Mouse (Mus musculus) cerebellum, adult 11-12 months (tissue): ENCODE measurements around the gene Hoxb8.

ENCODE experiments used
- DNase-seq: peaks from one replicate; pipeline ENCODE4 v3.0.0; 2022

Hoxb8 gene

DNA sequence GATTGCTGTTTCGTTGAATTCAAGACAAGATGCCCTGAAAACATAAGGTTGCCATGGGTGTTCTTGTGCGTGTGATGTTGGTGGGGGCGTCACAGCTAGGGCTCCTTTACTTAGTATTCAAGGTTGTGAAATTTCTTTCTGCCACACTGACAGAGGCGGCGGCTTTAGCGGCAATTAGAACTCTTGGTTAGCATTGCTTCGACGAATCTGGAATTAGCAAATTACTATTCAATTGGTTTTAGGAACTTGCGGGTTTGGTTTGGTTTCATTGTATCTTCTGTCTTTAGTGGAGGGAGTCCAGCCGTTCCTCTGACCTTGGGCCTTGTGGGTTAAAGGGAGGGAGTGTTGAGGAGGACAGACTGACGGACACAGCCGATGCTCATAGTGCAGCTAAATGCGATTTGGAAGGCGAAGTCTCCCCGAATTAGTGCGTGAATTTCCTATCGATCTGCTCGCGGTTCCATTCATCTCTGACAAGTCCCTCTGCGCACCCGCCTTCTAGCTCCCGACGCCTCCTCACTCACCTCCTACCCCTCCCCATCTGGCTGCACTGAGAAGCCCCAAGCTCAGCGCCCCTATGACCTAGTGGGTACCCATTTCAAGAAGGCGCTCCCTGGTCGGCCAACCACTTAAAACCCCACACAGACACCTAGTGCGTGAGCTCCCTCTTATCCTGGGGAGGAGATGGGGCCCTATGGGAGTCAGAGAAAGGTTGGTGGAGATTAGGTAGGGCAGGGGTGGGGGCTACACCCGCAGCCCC lies 36.1 kb downstream of the Hoxb8 start, which contains the start of gene Hoxb4:
Gene Hoxb4, plus strand, starts transcription at position 660 of the 760 bp plus-strand sequence.
- no peak for DNase-seq

DNA sequence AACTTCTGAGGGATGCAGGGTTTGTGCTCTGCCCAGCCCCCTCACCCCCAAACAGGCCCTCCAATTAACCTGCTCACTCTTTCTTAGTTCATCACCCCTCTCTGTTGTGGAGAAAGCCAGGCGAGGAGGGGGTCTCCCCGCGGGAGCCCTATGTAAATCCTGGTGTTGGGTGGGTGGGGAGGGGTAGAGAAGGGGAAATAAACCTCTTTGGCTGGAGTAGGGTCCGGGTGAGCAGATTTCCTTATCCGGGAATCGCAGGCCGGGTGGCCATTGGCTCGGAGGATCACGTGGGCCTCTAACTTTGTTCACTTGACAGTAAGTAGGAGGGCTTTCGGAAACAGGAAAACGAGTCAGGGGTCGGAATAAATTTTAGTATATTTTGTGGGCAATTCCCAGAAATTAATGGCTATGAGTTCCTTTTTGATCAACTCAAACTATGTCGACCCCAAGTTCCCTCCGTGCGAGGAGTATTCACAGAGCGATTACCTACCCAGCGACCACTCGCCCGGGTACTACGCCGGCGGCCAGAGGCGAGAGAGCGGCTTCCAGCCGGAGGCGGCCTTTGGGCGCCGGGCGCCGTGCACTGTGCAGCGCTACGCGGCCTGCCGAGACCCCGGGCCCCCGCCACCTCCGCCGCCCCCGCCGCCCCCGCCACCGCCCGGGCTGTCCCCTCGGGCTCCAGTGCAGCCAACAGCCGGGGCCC lies 36.8 kb downstream of the Hoxb8 start:
- no peak for DNase-seq

DNA sequence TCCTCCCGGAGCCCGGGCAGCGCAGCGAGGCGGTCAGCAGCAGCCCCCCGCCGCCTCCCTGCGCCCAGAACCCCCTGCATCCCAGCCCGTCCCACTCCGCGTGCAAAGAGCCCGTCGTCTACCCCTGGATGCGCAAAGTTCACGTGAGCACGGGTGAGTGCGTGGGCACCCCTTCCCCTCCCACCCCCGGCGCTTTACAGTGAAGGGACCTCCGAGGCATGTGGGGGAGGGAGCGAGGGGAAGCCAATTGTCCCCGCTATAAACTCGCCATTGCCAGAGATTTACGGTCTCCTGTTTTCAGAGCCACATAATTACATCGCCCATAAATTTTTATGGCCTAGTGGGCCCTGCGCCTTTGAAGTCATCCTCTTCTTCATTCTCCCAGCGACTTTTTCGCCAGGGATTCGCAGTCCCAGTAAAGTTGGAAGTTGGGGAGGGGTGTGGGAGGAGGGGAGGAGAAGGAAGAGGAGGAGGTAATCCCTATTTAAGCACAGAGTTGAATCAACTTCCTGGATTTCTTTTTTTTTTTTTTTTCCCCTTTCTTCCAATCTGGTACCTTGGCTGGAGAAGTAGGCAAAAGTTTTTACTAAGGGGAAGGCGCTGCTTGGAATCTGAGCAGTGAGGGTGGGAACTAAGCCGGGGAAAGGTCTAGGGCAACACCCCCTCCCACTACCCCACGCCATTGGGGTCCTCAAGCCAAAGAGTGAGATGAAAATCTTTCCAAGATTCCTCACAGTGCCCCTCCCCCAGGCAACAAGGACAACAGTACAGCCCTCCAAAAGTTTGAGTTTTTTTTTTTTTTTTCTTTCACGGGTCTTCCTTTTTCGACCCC lies 37.6 kb downstream of the Hoxb8 start:
- no peak for DNase-seq

DNA sequence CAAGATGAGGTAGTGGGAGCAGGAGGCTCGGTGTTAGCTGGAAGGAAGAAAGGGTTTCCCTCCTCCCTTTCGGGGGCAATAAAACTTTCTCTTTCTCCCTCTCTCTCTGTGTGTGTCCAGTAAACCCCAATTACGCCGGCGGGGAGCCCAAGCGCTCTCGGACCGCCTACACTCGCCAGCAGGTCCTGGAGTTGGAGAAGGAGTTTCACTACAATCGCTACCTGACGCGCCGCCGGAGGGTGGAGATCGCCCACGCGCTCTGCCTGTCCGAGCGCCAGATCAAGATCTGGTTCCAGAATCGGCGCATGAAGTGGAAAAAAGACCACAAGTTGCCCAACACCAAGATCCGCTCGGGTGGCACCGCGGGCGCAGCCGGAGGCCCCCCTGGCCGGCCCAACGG lies 38.2 kb downstream of the Hoxb8 start:
- no peak for DNase-seq

DNA sequence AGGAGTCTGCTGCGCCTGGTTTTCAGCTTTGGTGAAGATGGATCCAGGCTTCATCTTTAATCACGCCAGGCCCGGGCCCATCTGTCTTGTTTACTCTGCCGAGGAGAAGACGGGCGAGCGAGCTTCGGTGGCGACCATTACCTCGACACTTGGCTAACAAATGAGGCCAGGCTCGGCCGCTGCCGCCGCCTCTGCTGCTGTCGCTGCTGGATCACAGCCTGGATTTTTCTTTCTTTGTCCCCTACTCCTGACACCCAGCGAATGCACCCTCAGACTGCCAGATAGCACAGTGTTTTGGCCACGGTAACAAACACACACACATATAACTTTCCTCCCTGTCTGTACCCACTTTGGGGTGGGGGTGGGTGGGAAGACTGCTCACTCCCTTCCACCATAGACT lies 39.0 kb downstream of the Hoxb8 start:
- DNase-seq, result no peak

DNA sequence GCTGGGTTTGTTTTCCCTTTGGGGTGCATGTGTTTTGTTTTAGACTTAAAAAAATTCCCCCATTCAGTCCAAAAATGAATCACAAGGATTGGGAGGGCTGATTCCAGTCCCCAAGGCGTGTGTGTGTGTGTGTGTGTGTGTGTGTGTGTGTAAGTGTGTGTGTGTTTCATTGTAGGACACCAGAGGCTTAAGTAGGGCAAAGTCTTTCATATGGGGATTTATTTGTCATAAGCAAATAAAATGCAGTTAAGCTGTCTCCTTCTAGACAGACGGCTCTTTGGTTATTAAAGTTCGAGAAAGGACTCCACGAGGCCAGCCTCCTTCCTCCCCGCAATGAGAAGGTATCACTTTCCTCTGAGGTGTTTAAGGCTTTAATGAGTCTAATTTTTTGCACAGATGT lies 40.1 kb downstream of the Hoxb8 start:
- no peak for DNase-seq

DNA sequence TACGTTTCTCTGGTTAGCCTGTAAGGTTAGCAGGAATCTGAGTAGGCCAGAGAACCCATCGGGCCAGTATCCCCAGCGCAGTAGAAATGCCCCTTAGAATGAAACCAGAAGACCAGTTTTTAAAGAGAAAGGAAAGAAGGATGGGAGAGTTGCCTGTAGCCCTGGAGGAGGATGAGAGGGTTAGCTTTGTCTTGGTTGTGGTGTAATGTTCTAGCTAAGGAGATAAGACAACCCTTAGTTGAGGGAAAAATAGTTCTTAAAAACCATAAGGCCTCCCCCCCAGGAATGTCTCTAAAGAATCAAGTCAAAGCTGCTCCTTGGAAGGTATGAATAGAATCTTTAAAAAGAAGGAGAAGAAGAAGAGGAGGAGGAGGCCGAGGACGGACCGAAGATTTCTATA lies 41.0 kb downstream of the Hoxb8 start:
- no peak for DNase-seq

DNA sequence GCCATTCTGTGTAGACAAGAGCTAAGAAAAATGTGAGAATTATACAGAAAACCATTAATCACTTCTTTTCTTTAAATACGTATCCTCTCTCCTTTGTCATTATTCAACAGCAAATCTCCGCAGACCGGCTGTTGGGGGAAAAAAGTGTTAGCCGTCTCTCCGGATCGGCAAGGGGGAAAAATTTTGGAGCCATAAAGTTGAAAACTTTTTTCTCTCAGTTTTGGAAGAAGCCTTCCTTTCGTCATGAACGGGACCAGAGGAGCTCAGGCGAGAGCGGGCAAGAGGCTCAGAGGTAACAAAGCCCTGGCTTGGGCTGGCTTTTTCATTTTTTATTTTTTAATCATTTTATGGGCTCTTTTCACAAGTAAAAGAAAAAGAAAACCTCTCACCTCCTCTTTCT lies 41.4 kb downstream of the Hoxb8 start, which contains the start of gene Hoxb3:
Gene Hoxb3, plus strand, starts transcription at position 173 of the 400 bp plus-strand sequence.
- DNase-seq, result no peak

DNA sequence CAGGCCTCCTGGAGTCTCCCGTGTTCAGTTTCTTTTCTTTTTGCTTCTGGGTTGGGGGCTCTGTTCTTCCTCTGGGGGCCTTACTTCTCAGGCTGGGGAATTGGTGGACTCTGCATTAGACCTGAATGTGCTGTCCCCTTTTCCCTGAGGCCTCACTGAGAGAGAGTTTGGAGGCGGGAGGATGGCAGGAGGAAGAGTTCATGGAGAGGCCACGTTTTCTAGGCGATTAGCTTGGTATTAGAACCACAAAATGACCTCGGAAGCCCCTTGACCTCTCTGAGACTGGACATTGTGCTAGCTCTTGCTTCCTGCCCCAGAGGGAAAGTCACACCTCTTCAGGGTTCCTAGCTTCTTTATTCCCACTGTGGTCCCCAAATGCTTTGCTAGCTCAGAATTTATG lies 42.4 kb downstream of the Hoxb8 start:
- no peak for DNase-seq

DNA sequence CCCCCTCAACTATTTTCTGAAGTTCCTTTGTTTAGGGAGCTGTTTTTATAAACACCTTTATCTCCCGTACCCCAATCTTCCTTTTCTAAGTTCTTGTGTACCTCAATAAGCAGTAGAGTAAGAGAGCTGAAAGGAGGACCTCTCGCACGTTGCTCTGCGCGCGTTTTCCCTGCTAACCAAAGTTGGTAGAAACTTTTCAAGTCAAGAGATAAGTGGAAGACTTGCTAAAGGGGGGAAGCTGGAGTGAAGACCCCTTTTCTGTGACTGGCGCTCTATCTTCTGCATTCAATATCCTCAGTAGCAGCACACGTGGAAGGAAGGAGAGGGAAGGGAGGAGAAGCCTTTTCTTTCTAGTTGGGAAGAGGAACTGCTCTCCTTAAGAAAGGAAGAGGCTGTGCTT lies 43.3 kb downstream of the Hoxb8 start:
- no peak for DNase-seq

DNA sequence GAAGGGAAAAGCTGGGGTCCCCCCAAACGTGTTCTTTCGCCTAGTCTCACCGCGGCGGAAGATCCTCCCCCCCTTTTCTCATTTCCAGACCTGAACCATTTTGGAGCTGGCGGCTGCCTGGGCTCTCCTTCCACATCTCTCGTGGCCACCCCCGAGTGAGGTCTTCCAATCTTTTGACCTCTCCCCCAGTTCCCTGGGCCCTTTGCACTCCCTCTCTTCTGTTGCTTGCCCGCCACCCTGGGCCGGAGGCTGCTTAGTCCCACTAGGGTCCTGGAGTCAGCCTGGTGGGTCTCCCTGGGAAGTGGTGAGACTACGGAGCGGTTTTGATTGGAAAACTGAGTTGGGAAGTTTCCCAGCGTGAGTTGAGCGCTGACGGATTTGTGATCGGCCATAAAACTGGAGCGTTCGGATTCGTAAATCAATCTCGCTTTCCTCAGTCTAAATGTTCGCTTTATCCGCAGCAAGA lies 44.1 kb downstream of the Hoxb8 start:
- no peak for DNase-seq

DNA sequence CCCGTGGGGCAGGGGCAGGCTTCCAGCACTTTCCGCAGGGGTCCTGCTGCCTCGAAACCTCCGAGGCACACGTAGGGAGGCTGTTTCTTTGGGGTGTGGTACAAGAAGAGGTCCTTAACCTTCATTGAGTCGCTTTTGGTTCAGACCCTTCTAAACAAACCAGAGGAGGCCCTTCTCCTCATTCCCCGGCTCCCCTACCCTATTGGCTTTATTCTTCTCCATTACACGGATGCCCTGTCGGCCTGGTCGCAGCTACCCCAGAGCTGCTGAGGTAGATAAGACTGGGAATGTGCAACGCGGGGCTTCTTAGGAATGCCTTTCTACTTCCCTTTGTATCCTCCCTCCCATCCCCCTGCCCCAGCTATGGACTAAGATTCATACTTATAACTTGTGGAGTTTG lies 45.0 kb downstream of the Hoxb8 start:
- no peak for DNase-seq

DNA sequence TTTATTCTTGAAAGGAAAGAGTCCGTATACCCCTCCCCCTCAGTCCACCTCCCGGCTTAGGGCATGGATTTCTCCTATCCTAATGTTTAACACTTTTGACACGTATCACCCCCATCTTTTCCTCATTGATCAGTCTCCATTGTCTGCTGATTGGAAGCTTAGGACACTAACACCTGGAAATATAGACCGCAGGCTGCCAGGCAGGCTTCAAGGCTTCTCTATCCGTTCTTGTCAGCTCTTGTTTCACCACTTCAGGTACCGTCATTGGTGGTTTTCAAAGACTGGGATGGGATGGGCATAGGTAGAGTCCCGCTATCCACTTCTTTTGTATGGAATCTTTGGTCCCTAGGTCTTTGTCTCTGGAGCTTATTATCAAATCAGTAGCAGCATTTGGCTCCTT lies 45.4 kb downstream of the Hoxb8 start:
- DNase-seq, result no peak

DNA sequence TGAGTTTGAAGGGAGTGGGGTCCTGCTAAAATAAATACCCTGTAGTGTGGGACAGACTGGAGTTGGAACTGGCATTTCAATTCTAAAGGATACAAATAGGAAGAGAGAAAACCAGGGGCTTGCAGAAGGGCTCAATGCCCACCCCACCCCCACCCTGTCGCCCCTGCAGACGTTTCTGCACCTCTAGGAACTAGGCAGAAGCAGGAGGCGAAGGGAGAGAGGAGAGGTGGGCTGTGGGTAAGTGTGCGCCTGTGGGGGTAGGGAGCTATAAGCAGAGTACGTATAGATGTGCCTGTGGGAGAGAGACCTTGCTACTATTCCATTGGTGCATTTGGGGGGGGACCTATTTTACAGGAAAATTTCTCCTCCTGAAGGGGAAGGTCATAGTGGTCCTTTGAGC lies 46.0 kb downstream of the Hoxb8 start:
- DNase-seq, result no peak

DNA sequence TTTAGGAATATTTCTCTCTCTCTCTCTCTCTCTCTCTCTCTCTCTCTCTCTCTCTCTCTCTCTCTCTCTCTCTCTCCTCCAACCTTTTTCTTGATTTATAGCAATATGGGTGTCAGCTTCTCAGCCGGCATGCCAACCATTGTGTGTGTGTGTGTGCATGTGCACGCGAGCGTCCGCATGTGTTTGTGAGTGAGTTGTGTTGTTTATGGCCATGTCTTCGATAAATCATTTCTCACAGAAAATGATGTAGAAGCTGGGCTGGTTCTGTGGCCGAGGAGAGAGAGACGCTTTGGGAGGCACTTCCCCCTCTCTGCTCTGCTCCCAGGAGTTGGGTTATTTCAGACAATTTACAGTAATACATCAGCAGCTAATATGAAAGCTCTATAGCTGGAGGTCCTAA lies 46.9 kb downstream of the Hoxb8 start:
- no peak for DNase-seq

DNA sequence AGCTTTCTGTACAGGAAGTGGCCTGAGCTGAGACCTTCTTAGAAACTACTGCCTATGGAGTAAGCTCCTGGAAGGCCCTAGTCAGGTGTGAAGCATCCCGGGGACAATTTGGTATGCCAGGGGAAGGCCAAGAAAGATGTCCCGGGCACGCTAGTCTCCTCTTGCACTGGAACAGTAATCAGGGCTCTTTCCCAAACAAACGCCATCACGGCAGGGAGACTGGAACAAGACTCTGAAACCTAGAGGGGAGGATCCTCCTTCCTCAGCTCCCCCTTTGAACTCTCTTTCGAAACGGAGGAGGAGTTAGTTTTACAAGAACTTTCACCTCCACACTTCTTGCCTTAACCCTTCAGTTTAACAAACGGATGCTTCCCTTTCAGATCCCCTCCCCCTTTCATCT lies 50.4 kb downstream of the Hoxb8 start:
- DNase-seq, result no peak

DNA sequence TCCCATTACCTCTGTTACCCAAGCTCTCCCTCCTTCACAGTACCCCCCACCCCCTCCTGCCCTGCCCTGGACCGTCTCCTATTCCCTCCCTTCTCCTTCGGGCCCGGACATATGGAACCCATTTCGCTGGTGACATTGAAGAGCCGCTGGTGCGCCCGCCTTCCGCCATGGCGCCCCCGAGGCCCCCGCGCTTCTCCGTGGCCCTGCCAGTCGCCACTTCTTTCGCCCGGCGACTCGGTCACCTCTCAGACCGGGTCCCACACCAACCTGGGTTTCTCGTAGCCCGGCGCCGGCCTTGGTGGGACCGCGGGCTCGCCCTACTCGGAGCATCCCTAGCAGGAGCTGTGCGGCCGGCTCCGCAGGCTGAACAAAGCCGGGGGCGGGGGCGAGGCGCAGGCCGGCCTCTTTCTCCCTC lies 50.9 kb downstream of the Hoxb8 start:
- DNase-seq, result no peak

DNA sequence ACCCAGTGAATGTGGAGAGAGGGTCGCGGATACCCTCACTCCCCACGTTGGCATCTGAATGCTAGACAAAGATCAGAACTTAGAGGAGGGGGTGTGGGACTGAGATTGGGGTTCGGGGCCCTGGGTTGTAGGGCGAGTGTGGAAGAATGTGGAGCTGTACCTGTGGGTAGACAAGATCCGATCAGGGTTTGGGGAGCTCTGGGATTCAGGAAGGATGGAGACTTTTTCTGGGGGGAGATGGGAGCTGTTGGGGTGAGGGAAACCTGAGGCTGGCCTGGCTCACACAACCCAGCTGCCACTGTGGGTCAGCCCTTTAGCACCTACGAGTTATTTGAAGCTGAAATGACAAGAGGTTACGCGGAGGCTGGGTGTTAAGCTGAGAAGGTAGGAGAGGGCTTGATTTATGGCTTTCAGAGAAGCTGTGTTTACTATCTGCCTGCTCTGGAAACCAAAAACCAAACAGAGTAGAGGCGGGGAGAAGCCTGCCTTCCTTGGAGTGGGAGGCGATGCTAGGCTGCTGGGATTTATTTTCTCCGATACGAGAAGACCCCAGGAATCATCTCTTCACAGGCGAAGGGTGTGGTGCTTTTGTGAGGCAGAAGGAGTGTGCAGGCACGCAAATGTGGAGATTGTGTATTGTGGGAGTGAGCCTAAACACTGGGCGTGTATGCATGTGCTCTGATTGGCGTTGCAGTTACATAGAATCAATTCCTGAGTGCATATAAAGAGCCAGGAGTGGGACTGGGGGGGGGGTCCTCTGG lies 51.7 kb downstream of the Hoxb8 start:
- no peak for DNase-seq

DNA sequence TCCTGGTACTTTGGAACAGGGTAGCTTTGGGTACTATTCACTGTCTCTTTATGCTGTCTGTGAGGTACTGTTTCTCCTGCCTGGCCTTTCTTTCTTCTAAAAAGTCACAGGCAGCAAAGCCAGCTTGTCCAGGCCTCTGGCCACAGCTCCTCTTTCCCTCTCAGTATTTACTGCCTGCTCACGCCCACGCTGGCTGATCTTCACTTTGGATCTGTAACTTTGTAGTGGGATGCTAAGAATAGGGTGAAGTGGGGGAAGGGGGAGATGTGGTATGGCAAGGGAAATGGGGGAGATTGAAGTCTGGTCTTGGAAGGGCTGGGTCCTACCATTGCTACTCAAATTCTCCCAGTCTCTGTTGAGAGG lies 52.3 kb downstream of the Hoxb8 start:
- DNase-seq, result no peak
